Mouse (Mus musculus): ENCODE measurements at regions not wholly inside any gene's neighbourhood (a gene's known extent, or its start where the extent isn't known, plus 50 kb on each side); places are given as distances from the start of the nearest gene placed in this dataset.
"Not testable (repeated sequence)": the region's sequence is repeated elsewhere in the genome, so short reads cannot be mapped to it uniquely, and the experiment has no call there.

DNA sequence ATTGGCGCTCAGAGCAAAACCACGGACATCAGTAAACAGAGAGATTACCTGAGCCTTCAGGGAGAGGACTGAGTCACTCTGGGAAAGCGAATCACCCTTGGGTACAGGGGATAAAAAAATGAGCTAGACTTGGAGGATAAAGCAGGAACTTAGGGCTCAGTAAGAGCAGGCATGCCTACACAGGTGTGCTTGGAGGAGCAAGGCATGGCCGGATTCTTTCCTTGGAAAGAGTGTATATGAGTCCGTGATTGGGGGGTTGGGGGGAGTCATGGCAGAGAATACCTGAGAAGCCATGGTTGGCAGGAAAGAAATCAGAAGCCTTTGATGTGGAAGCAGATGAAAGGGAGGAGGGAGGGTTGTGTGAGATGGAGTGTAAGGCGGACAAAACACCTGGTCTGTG lies 137.5 kb upstream of the Ppp2r2d start:
- TF ChIP-seq CTCF (IDR thresholded peaks at IDR 0.05; ENCODE audit: low read depth) (no peak), EP300 (IDR thresholded peaks at IDR 0.05; ENCODE audit: low read depth) (no peak)
- no peak for DNase-seq (ENCODE audit: low read depth in 3 of 3, low spot score in 3 of 3)
- no peaks in the 10 kb centered on the region for H3K4me1 ChIP-seq (replicated peaks; ENCODE audit: control insufficient read depth in 2 of 2, insufficient read depth in 2 of 2, low read length in 1 of 2)
- 54% methylated on average over 6 of the region's 6 CpGs for WGBS (ENCODE audit: insufficient replicate concordance)
- H3K27ac ChIP-seq = no peak overlapping the region
- H3K4me2 ChIP-seq (ENCODE audit: low read depth) = no peak overlapping the region
- H3K4me3 ChIP-seq (ENCODE audit: insufficient read depth in 1 of 2, low read depth in 2 of 2, low read length in 2 of 2) = no peak overlapping the region
- no peaks in the 10 kb centered on the region for H3K9me3 ChIP-seq (ENCODE audit: control insufficient read depth, low read length)
- no peaks in the 10 kb centered on the region for H3K36me3 ChIP-seq (replicated peaks; ENCODE audit: control insufficient read depth, insufficient read depth, low read depth)
- no peak overlapping the region for H3K9ac ChIP-seq (replicated peaks)
- no peaks in the 10 kb centered on the region for H3K27me3 ChIP-seq (ENCODE audit: control insufficient read depth, insufficient read depth, low read length)
- no peak for ATAC-seq (ENCODE audit: insufficient read depth)

DNA sequence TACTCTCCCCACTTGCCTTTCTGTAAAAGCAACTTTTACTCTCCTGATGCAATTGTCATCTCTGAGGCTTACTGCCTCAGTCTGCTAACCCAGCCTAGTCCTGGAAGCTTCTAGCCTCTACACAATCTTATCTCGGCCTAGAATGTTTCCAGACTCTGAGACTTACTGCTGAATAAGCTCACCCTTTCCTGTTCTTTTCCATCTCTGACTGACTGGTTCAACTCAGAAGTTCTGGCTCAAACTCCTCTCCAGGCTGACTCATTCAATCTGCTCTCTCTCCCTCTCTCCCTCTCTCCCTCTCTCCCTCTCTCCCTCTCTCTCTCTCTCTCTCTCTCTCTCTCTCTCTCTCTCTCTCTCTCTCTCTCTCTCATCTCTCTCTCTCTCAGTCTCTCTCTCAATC lies 146.3 kb upstream of the Ppp2r2d start:
- WGBS (ENCODE audit: insufficient replicate concordance) = 16% methylated on average over 1 of the region's 1 CpGs
- ATAC-seq (ENCODE audit: insufficient read depth); DNase-seq (ENCODE audit: low read depth in 3 of 3, low spot score in 3 of 3): not testable (repeated sequence)

DNA sequence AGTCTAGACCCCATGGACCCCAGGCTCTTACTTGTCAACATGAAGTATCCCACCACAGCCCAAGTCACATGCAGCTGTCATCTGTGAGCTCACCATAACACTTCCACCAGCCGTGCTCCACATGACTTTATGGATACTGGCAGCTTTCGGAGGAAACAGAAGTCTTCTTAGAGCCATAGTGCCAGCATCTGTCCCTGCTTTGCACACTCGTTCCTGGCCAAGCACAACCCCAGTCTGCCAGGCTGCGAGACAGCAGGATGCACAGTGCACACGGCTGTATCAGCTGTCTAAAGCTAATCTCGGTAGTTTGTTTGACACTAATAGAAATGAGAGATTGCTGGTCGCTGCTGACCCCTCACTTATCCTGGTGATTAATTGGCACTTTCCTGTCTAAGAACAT lies 163.7 kb upstream of the Ppp2r2d start:
- Histone ChIP-seq H3K9me3 (ENCODE audit: control insufficient read depth, low read length) (no peaks in the 10 kb centered on the region), H3K27ac (no peak overlapping the region), H3K36me3 (replicated peaks; ENCODE audit: control insufficient read depth, insufficient read depth, low read depth) (no peaks in the 10 kb centered on the region), H3K4me3 (ENCODE audit: insufficient read depth in 1 of 2, low read depth in 2 of 2, low read length in 2 of 2) (no peak overlapping the region), H3K4me1 (replicated peaks; ENCODE audit: control insufficient read depth in 2 of 2, insufficient read depth in 2 of 2, low read length in 1 of 2) (no peaks in the 10 kb centered on the region; a peak in 1 of 4 replicates), H3K27me3 (ENCODE audit: control insufficient read depth, insufficient read depth, low read length) (no peaks in the 10 kb centered on the region), H3K9ac (replicated peaks) (no peak overlapping the region), H3K4me2 (ENCODE audit: low read depth) (no peak overlapping the region)
- ATAC-seq (ENCODE audit: insufficient read depth) = no peak
- no peak for TF ChIP-seq CTCF (IDR thresholded peaks at IDR 0.05; ENCODE audit: low read depth)
- no peak for TF ChIP-seq EP300 (IDR thresholded peaks at IDR 0.05; ENCODE audit: low read depth)
- DNase-seq (ENCODE audit: low read depth in 3 of 3, low spot score in 3 of 3) = no peak
- 63% methylated on average over 7 of the region's 7 CpGs for WGBS (ENCODE audit: insufficient replicate concordance)

More for the DNA sequence above, 146.3 kb upstream of the Ppp2r2d start:
- not testable (repeated sequence) for H3K36me3 ChIP-seq (replicated peaks; ENCODE audit: control insufficient read depth, insufficient read depth, low read depth); H3K27ac ChIP-seq; H3K4me2 ChIP-seq (ENCODE audit: low read depth); H3K9ac ChIP-seq (replicated peaks); H3K4me1 ChIP-seq (replicated peaks; ENCODE audit: control insufficient read depth in 2 of 2, insufficient read depth in 2 of 2, low read length in 1 of 2); H3K9me3 ChIP-seq (ENCODE audit: control insufficient read depth, low read length); H3K27me3 ChIP-seq (ENCODE audit: control insufficient read depth, insufficient read depth, low read length); H3K4me3 ChIP-seq (ENCODE audit: insufficient read depth in 1 of 2, low read depth in 2 of 2, low read length in 2 of 2)

DNA sequence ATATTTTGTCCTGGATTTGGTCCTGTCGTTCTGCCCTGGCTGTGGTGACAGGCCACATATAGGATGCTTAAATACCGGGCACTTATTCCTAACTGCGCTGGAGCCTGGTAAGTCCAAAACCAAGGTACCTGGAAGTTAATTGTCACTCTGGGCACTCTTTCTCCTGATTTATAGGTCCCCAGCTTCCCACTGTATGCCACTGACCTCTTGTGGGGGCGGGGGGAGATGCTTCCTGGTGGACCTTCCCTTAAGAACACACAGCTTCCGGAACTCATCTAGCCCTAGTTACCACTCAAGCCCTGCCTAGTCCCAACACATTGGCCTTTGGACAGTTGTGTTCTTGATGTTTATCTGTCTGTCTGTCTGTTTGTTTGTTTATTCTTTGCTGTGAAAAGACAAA lies 165.3 kb upstream of the Ppp2r2d start:
- 63% methylated on average over 5 of the region's 5 CpGs for WGBS (ENCODE audit: insufficient replicate concordance)
- ATAC-seq (ENCODE audit: insufficient read depth) (no peak), DNase-seq (ENCODE audit: low read depth in 3 of 3, low spot score in 3 of 3) (no peak)
- H3K9ac ChIP-seq (replicated peaks) = no peak overlapping the region
- no peak for TF ChIP-seq EP300 (IDR thresholded peaks at IDR 0.05; ENCODE audit: low read depth)
- no peak for TF ChIP-seq CTCF (IDR thresholded peaks at IDR 0.05; ENCODE audit: low read depth)
- H3K36me3 ChIP-seq (replicated peaks; ENCODE audit: control insufficient read depth, insufficient read depth, low read depth) = no peaks in the 10 kb centered on the region
- H3K27ac ChIP-seq = no peak overlapping the region
- H3K4me1 ChIP-seq (replicated peaks; ENCODE audit: control insufficient read depth in 2 of 2, insufficient read depth in 2 of 2, low read length in 1 of 2) = no peaks in the 10 kb centered on the region; a peak in 1 of 4 replicates
- no peaks in the 10 kb centered on the region for H3K27me3 ChIP-seq (ENCODE audit: control insufficient read depth, insufficient read depth, low read length)
- H3K9me3 ChIP-seq (ENCODE audit: control insufficient read depth, low read length) = no peaks in the 10 kb centered on the region
- no peak overlapping the region for H3K4me3 ChIP-seq (ENCODE audit: insufficient read depth in 1 of 2, low read depth in 2 of 2, low read length in 2 of 2)
- no peak overlapping the region for H3K4me2 ChIP-seq (ENCODE audit: low read depth)

DNA sequence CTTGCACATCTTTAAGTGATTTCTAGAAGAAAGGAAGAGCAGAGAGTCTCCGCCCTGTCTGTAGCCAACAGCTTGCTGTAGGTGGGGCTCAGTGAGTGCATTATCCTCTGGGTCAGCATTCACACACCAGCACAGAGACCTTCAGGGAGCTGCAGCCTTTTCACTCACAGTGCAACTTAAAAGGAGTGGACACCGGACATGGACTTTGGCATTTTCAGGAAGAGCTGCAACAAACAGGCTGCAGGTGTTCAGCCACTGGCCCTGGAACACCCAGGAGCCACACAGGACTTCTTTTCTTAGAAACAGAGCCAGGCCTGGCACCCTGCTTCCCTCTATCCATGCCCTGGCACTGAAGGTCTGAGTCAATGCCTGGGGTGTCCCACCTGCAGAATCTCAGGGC lies 166.3 kb upstream of the Ppp2r2d start:
- Histone ChIP-seq H3K9ac (replicated peaks) (no peak overlapping the region), H3K27me3 (ENCODE audit: control insufficient read depth, insufficient read depth, low read length) (no peaks in the 10 kb centered on the region), H3K27ac (no peak overlapping the region), H3K36me3 (replicated peaks; ENCODE audit: control insufficient read depth, insufficient read depth, low read depth) (no peaks in the 10 kb centered on the region), H3K4me3 (ENCODE audit: insufficient read depth in 1 of 2, low read depth in 2 of 2, low read length in 2 of 2) (no peak overlapping the region), H3K9me3 (ENCODE audit: control insufficient read depth, low read length) (no peaks in the 10 kb centered on the region), H3K4me2 (ENCODE audit: low read depth) (no peak overlapping the region), H3K4me1 (replicated peaks; ENCODE audit: control insufficient read depth in 2 of 2, insufficient read depth in 2 of 2, low read length in 1 of 2) (no peaks in the 10 kb centered on the region; a peak in 1 of 4 replicates)
- TF ChIP-seq EP300 (IDR thresholded peaks at IDR 0.05; ENCODE audit: low read depth) = no peak
- TF ChIP-seq CTCF (IDR thresholded peaks at IDR 0.05; ENCODE audit: low read depth) = no peak
- DNase-seq (ENCODE audit: low read depth in 3 of 3, low spot score in 3 of 3) (no peak), ATAC-seq (ENCODE audit: insufficient read depth) (no peak)
- 60% methylated on average over 2 of the region's 2 CpGs for WGBS (ENCODE audit: insufficient replicate concordance)

DNA sequence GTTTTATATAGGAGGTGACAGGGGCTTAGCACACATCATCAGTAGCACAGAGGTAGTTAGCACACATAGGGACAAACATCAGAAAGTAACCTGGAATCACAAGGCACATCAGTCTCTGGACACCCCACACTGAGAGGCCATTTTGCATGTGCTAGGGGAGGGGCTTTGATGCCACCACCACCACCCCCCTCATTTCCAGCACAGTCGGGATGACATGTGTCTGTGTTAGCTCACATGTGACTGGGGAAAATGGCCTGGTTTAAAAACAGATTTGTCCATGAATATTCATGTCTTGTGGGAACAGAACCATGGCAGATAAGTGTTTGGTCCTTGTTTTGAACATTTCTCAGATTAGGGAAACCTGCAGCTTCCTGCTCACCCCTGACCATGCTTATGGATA lies 172.9 kb upstream of the Ppp2r2d start:
- H3K27ac ChIP-seq = no peak overlapping the region
- 58% methylated on average over 1 of the region's 1 CpGs for WGBS (ENCODE audit: insufficient replicate concordance)

More for the DNA sequence above, 172.9 kb upstream of the Ppp2r2d start:
- Histone ChIP-seq H3K9me3 (ENCODE audit: control insufficient read depth, low read length) (no peaks in the 10 kb centered on the region), H3K4me2 (ENCODE audit: low read depth) (no peak overlapping the region), H3K9ac (replicated peaks) (no peak overlapping the region), H3K36me3 (replicated peaks; ENCODE audit: control insufficient read depth, insufficient read depth, low read depth) (no peaks in the 10 kb centered on the region), H3K4me1 (replicated peaks; ENCODE audit: control insufficient read depth in 2 of 2, insufficient read depth in 2 of 2, low read length in 1 of 2) (no peaks in the 10 kb centered on the region), H3K4me3 (ENCODE audit: insufficient read depth in 1 of 2, low read depth in 2 of 2, low read length in 2 of 2) (no peak overlapping the region), H3K27me3 (ENCODE audit: control insufficient read depth, insufficient read depth, low read length) (no peaks in the 10 kb centered on the region)
- no peak for DNase-seq (ENCODE audit: low read depth in 3 of 3, low spot score in 3 of 3)
- ATAC-seq (ENCODE audit: insufficient read depth) = no peak
- no peak for TF ChIP-seq CTCF (IDR thresholded peaks at IDR 0.05; ENCODE audit: low read depth)
- TF ChIP-seq EP300 (IDR thresholded peaks at IDR 0.05; ENCODE audit: low read depth) = no peak
